In the genomic region with DNA sequence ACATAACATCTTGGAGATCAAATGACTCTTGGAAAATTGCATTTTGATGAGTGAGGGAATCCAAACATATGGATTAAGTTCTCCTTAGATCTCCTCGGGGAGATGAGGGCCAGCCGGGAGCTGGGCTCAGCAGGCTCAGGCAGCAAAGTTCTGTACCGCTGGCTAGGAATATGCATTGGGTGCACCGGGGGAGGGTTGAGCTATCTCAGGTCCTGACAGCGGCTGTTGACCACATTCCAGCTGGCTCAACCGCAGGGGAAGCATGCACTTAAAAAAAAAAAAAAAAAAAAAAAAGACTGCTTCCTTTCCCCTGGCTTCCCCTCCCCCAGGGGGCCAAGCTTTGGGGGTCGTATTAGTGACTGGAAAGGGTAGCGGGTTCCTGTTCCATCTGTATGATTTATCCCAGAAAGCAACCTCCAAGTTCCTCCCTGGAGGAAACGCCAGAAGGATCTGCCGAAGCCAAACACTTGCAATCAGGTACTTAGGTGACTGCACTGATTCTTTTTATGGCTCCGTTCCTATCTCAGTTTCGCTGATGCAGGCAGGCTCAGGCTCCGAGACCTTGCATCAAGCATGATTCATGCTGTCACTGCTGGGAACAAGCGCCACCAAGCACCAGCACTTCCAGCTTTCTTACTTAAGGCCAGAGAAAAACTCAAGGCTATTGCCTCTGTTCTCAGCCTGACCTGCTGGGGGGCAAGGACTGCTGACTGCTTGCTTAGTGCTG, we compare ENCODE assay signal across 8 mouse cellular contexts.
DNase-seq lines count a peak whose midpoint lies in the region; ATAC-seq and TF ChIP-seq lines count a peak whose summit lies in the region.

No protein-coding gene starts in this region.

- H3ac ChIP-seq in myocyte (ENCODE audit: control insufficient read depth, insufficient read length) = no peak overlapping the region

- DNase-seq in left cerebral cortex, postnatal 14 days (ENCODE audit: low spot score in 2 of 2) = peak; percentile 15 to 22
- DNase-seq in left cerebral cortex, adult 18-20 months (ENCODE audit: low spot score in 2 of 2) = no peak
- peak; percentile 62 for DNase-seq in ZHBTc4 (ENCODE audit: low read depth, low spot score)
- DNase-seq in cerebellum, adult 2 months = no peak
- DNase-seq in gastrocnemius, adult 8-10 months (ENCODE audit: low spot score in 2 of 2) = no peak

- H3K4me1 ChIP-seq in heart, embryonic 14.5 days (ENCODE audit: control insufficient read depth in 2 of 2, insufficient read depth in 2 of 2, low read length in 2 of 2) = peaks cover 33 to 36% of the 10 kb centered on the region in 2 experiments
- no peaks in the 10 kb centered on the region for H3K4me1 ChIP-seq in forebrain, embryonic 16.5 days (replicated peaks; ENCODE audit: control insufficient read depth, insufficient read depth, low read length)
- H3K4me1 ChIP-seq in cerebellum, adult 2 months (ENCODE audit: control insufficient read depth, insufficient read depth, low read length) = no peaks in the 10 kb centered on the region

- TF ChIP-seq CTCF in cerebellum, adult 2 months (IDR thresholded peaks at IDR 0.05; ENCODE audit: borderline replicate concordance, insufficient read depth, low read depth, low read length) = no peak

- H3K79me2 ChIP-seq in myocyte (ENCODE audit: control insufficient read depth, insufficient read depth) = no peaks in the 10 kb centered on the region

- H3K36me3 ChIP-seq in heart, embryonic 14.5 days (ENCODE audit: control insufficient read depth, insufficient read depth, low read length) = no peaks in the 10 kb centered on the region
- no peaks in the 10 kb centered on the region for H3K36me3 ChIP-seq in myocyte (ENCODE audit: control insufficient read depth, insufficient read depth)
- H3K36me3 ChIP-seq in forebrain, embryonic 16.5 days (ENCODE audit: control insufficient read depth, insufficient read depth) = no peaks in the 10 kb centered on the region

- under 1% methylated on average over 14 of the region's 14 CpGs for WGBS in heart, embryonic 14.5 days
- 22% methylated on average over 14 of the region's 14 CpGs for WGBS in forebrain, embryonic 16.5 days
- 15% methylated on average over 14 of the region's 14 CpGs for WGBS in cerebellum, adult 2 months

- H3K27me3 ChIP-seq in heart, embryonic 14.5 days (ENCODE audit: control insufficient read depth, insufficient read depth, low read length) = no peaks in the 10 kb centered on the region; the same call in 1 of the 2 replicates
- H3K27me3 ChIP-seq in myocyte (ENCODE audit: control insufficient read depth, insufficient read depth, insufficient read length) = peaks cover 9% of the 10 kb centered on the region
- H3K27me3 ChIP-seq in forebrain, embryonic 16.5 days (replicated peaks; ENCODE audit: control insufficient read depth, insufficient read depth, low read length) = no peaks in the 10 kb centered on the region
- no peaks in the 10 kb centered on the region for H3K27me3 ChIP-seq in cerebellum, adult 2 months (ENCODE audit: control insufficient read depth, insufficient read depth, low read length)

- no peak for TF ChIP-seq POLR2A in myocyte (IDR thresholded peaks at IDR 0.05; ENCODE audit: insufficient read length, low read depth)
- no peak for TF ChIP-seq POLR2A in cerebellum, adult 2 months (IDR thresholded peaks at IDR 0.05; ENCODE audit: borderline replicate concordance, insufficient read depth, low read length)

- H3K9ac ChIP-seq in heart, embryonic 14.5 days (ENCODE audit: low read length) = no peak overlapping the region
- H3K9ac ChIP-seq in forebrain, embryonic 16.5 days (replicated peaks; ENCODE audit: low read depth, low read length) = no peak overlapping the region

- 0 out of 2 replicates have a peak, but pooled peaks have one; percentile 27 for ATAC-seq in heart, embryonic 14.5 days (ENCODE audit: insufficient number of reproducible peaks, insufficient read depth, low FRiP score, low read depth)
- ATAC-seq in forebrain, embryonic 16.5 days = no peak

- intact Hi-C loops in left cerebral cortex, postnatal 14 days (cut with DNase I) = no loop called here

- peak overlapping the region; percentile 58 for H3K4me2 ChIP-seq in heart, embryonic 14.5 days (ENCODE audit: low read length)
- peak overlapping the region; percentile 21 for H3K4me2 ChIP-seq in myocyte (ENCODE audit: low read depth)
- no peak overlapping the region for H3K4me2 ChIP-seq in forebrain, embryonic 16.5 days (ENCODE audit: low read length)

- H3K27ac ChIP-seq in heart, embryonic 14.5 days (replicated peaks in 1 of 2; ENCODE audit: control insufficient read depth in 1 of 2, insufficient read depth in 1 of 2, low read depth in 2 of 2, low read length in 2 of 2) = 0 out of 4 replicates have a peak overlapping the region, but pooled peaks of 1 of the 2 experiments have one; percentile 14
- H3K27ac ChIP-seq in forebrain, embryonic 16.5 days (ENCODE audit: low read length) = no peak overlapping the region
- no peak overlapping the region for H3K27ac ChIP-seq in cerebellum, adult 2 months (ENCODE audit: insufficient read depth, low read length)

- H3K9me3 ChIP-seq in heart, embryonic 14.5 days (ENCODE audit: control insufficient read depth, low read length) = peaks cover 7% of the 10 kb centered on the region
- peaks cover 6% of the 10 kb centered on the region; the same call in 1 of the 2 replicates for H3K9me3 ChIP-seq in forebrain, embryonic 16.5 days (ENCODE audit: control insufficient read depth, low read length)

- H3K4me3 ChIP-seq in heart, embryonic 14.5 days (ENCODE audit: control insufficient read depth in 1 of 2, insufficient read depth in 1 of 2, low read depth in 1 of 2, low read length in 2 of 2) = peak overlapping the region in 1 of 2 experiments; percentile 23; a peak in 2 of 4 replicates
- no peak overlapping the region for H3K4me3 ChIP-seq in myocyte
- no peak overlapping the region for H3K4me3 ChIP-seq in forebrain, embryonic 16.5 days (replicated peaks; ENCODE audit: low read length)
- H3K4me3 ChIP-seq in cerebellum, adult 2 months (replicated peaks; ENCODE audit: insufficient read depth, low read depth, low read length) = no peak overlapping the region

TF ChIP-seq in myocyte, 11 proteins besides CTCF, POLR2A, EP300 and RAD21:
- TF ChIP-seq SRF (IDR thresholded peaks at IDR 0.05; ENCODE audit: control insufficient read depth, insufficient read length, low read depth) = no peak
- TF ChIP-seq USF1 (IDR thresholded peaks at IDR 0.05; ENCODE audit: low read depth) = no peak
- no peak for TF ChIP-seq TCF12 (IDR thresholded peaks at IDR 0.05; ENCODE audit: insufficient read depth, poor library complexity, severe bottlenecking)
- peak in 1 of 3 experiments; percentile 46 for TF ChIP-seq MYOG (IDR thresholded peaks at IDR 0.05; ENCODE audit: control insufficient read depth in 1 of 3, insufficient read depth in 1 of 3, insufficient read length in 2 of 3, low read depth in 2 of 3)
- peak in 1 of 3 experiments; percentile 11 for TF ChIP-seq MYOD1 (IDR thresholded peaks at IDR 0.05; ENCODE audit: control insufficient read depth in 1 of 3, insufficient read length in 2 of 3, low read depth in 2 of 3)
- TF ChIP-seq CEBPB (IDR thresholded peaks at IDR 0.05; ENCODE audit: insufficient read depth, poor library complexity, severe bottlenecking) = no peak
- no peak for TF ChIP-seq REST (IDR thresholded peaks at IDR 0.05; ENCODE audit: insufficient read depth, insufficient read length)

Comparison
In these comparisons a context has a peak if more than half of its experiments do, and no peak if none do; other contexts are left out.
1. DNase-seq: peak in left cerebral cortex, postnatal 14 days (2 of 2) and ZHBTc4 (single experiment); none in left cerebral cortex, adult 18-20 months (0 of 2), cerebellum, adult 2 months (0 of 2) and gastrocnemius, adult 8-10 months (0 of 2).